Mouse (Mus musculus): ENCODE data around the gene Gm20518.

DNA sequence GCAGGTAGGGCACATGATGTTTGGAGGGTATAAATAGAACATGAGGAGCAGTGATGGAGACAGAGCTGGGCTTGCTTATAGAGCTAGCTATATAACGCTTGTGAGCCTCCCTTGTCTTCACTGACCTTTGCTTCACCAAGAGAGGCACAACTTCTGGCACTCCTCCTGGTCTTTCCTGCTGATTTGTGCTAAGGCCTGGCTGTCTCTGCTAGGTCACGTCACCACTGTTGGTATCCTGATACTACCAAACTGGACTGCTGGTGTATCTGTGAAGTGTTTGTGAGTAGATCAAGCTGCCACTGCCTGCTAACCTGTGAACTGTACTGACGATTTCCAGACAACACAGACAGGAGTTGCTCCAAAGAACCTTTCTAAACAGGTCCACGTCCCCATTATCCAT is 16.3 kb downstream of the Gm20518 start:
- TF ChIP-seq CTCF (IDR thresholded peaks at IDR 0.05; ENCODE audit: low read depth, low read length), result no peak
- no peak for TF ChIP-seq POLR2AphosphoS5 (IDR thresholded peaks at IDR 0.05; ENCODE audit: insufficient replicate concordance, low read depth, low read length)
- no peak for TF ChIP-seq TAL1 (conservative IDR thresholded peaks at IDR 0.05; ENCODE audit: low read depth, low read length)
